Mouse (Mus musculus): ENCODE measurements at regions not wholly inside any gene's neighbourhood (a gene's known extent, or its start where the extent isn't known, plus 50 kb on each side); places are given as distances from the start of the nearest gene placed in this dataset.

- DNase-seq (ENCODE audit: low spot score): no peak
Observed at GRCm38 (mm10) chr6:93257130-93257841, 314.0 kb upstream of the Adamts9 start.

- DNase-seq (ENCODE audit: low spot score): no peak
Observed at GRCm38 (mm10) chr6:93253746-93254145, 310.5 kb upstream of the Adamts9 start.

GRCm38 (mm10) chr6:93248973-93249372, 305.7 kb upstream of the Adamts9 start:
- DNase-seq (ENCODE audit: low spot score): no peak

GRCm38 (mm10) chr6:93246498-93247242, 303.4 kb upstream of the Adamts9 start:
- DNase-seq (ENCODE audit: low spot score): no peak

- DNase-seq (ENCODE audit: low spot score): no peak
Observed at GRCm38 (mm10) chr6:93235550-93235949, 292.3 kb upstream of the Adamts9 start.

- no peak for DNase-seq (ENCODE audit: low spot score)
Observed at GRCm38 (mm10) chr6:93232636-93233035, 289.3 kb upstream of the Adamts9 start.

- no peak for DNase-seq (ENCODE audit: low spot score)
Observed at GRCm38 (mm10) chr6:93230450-93230849, 287.2 kb upstream of the Adamts9 start.

- no peak for DNase-seq (ENCODE audit: low spot score)
Observed at GRCm38 (mm10) chr6:93229320-93229719, 286.0 kb upstream of the Adamts9 start.

GRCm38 (mm10) chr6:93223610-93224550, 280.6 kb upstream of the Adamts9 start:
- DNase-seq (ENCODE audit: low spot score): no peak

GRCm38 (mm10) chr6:93218015-93218593, 274.8 kb upstream of the Adamts9 start:
- no peak for DNase-seq (ENCODE audit: low spot score)

- DNase-seq (ENCODE audit: low spot score): no peak
Observed at GRCm38 (mm10) chr6:93200886-93201285, 257.6 kb upstream of the Adamts9 start.

- DNase-seq (ENCODE audit: low spot score): no peak
Observed at GRCm38 (mm10) chr6:93194741-93195140, 251.4 kb upstream of the Adamts9 start.

- no peak for DNase-seq (ENCODE audit: low spot score)
Observed at GRCm38 (mm10) chr6:93192980-93193379, 249.7 kb upstream of the Adamts9 start.

- DNase-seq (ENCODE audit: low spot score): no peak
Observed at GRCm38 (mm10) chr6:93190986-93191385, 247.7 kb upstream of the Adamts9 start.

GRCm38 (mm10) chr6:93168526-93168925, 225.2 kb upstream of the Adamts9 start:
- DNase-seq (ENCODE audit: low spot score): no peak

GRCm38 (mm10) chr6:93167281-93167680, 224.0 kb upstream of the Adamts9 start:
- no peak for DNase-seq (ENCODE audit: low spot score)

GRCm38 (mm10) chr6:93165942-93166341, 222.7 kb upstream of the Adamts9 start:
- no peak for DNase-seq (ENCODE audit: low spot score)

GRCm38 (mm10) chr6:93152431-93153208, 209.3 kb upstream of the Adamts9 start:
- DNase-seq (ENCODE audit: low spot score): no peak

GRCm38 (mm10) chr6:93150531-93150930, 207.2 kb upstream of the Adamts9 start:
- no peak for DNase-seq (ENCODE audit: low spot score)

- DNase-seq (ENCODE audit: low spot score): no peak
Observed at GRCm38 (mm10) chr6:93149956-93150355, 206.7 kb upstream of the Adamts9 start.

- DNase-seq (ENCODE audit: low spot score): no peak
Observed at GRCm38 (mm10) chr6:93140331-93140731, 197.0 kb upstream of the Adamts9 start.

Measured in urinary bladder, postnatal 10 days (tissue).